Mouse (Mus musculus) embryonic fibroblast, embryonic 13.5 days (primary cell): ENCODE results near the gene Dpy19l3.

Source experiments
- CTCF ChIP-seq: IDR thresholded peaks from 2 replicates; pipeline ENCODE4 v1.5.1; 2011; ENCODE audit warnings: mild to moderate bottlenecking, control low read depth, low read length, moderate library complexity, borderline replicate concordance; ENCODE audit not compliant: insufficient read depth
- POLR2A ChIP-seq: IDR thresholded peaks from 2 replicates; pipeline ENCODE4 v1.6.1; 2011; ENCODE audit warnings: low read depth, mild to moderate bottlenecking, control low read depth, low read length, moderate library complexity

DNA sequence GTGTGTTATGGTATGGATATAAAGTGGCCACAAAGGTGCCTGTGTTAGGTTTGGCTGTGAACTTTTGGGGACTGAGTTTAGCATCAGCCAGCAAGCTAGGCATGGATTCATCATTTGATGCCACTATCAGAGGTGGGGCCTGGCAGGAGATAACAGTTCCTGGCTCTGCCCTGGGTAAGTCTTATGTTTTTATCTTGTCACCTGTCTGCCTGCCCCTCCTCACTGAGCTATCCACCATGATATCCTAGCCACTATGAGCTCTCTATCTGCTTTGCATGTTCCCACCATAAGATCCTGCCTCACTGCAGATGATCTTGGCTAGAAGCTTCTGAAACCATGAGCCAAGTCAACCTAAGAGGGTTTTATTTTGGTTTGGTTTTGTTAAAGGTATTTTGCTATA, 16.9 kb upstream of the Dpy19l3 start:
- TF ChIP-seq POLR2A (no peak), CTCF (no peak)
